Mouse (Mus musculus) kidney, adult 11 months (tissue): ENCODE measurements at regions not wholly inside any gene's neighbourhood (a gene's known extent, or its start where the extent isn't known, plus 50 kb on each side); places are given as distances from the start of the nearest gene placed in this dataset.
A peak's percentile ranks its signal among the peaks of the same experiment; 100 is the strongest.

ENCODE experiments used
- DNase-seq: peaks from one replicate; pipeline ENCODE4 v3.0.0; 2022

GRCm38 (mm10) chr17:47171801-47172200, 161.4 kb upstream of the Ubr2 start:
- DNase-seq, result no peak

DNA sequence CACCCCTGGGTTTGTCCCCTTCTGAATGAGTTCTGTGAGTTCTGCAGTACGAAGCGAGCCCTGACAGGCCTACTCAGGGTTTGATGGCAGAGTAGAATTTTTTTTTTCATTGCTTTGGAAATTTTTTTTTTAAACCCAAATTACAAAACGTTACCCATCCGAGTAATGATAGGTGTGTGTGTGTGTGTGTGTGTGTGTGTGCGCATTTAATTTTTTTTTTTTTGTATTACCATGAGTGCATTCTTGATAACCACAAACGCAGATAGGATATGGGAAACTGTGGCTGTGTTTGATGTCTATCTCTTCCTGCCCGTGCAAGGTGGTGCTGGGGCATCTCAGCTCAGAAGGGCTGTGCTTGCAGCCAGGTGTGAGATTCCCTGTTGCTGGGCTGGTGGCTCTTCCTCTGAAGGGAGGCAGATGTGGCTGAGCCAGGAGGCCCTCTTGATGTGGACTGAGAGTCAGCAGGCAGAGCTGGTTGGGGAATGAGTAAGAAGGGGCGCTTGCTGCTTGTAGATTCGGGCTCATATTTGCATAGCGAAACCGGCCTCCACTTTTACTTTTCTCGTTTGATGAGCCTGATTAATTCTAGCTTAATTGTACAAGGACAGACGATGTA, 160.7 kb upstream of the Ubr2 start:
- DNase-seq, result no peak

GRCm38 (mm10) chr17:47168105-47168504, 157.7 kb upstream of the Ubr2 start:
- no peak for DNase-seq

DNA sequence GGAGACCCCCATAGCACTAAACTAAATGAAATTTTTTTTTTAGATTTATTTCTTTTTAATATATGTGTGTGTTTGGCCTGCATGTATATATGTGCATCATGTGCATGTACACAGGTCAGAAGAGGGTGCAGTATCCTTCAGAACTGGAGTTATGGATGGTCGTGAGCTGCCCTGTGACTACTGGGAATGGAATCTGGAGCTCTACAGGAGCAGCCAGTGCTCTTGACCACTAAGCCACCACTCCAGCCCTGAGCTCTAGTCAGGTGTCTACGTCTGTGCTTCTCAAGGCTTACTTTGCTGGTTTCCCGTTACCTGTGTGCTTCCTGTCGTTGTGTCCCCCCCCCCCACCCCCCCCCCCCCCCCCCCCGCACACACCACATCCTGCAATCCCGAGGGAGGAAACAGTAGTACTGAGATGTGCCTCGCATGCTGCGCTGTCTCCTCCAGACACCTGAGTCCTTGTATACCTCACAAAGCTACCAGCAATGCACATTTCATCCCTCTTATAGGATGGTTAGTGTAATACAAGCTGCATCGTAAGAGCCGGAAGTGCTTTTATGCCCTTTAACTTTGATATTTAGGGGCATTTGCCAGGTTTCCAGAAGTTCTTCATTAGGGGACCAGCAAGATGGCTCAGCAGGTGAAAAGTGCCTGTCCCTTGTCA, 153.5 kb upstream of the Ubr2 start:
- no peak for DNase-seq

- no peak for DNase-seq
These were observed 152.1 kb upstream of the Ubr2 start for GRCm38 (mm10) chr17:47162459-47162858.

- no peak for DNase-seq
These were observed 145.9 kb upstream of the Ubr2 start for GRCm38 (mm10) chr17:47156237-47156636.

DNA sequence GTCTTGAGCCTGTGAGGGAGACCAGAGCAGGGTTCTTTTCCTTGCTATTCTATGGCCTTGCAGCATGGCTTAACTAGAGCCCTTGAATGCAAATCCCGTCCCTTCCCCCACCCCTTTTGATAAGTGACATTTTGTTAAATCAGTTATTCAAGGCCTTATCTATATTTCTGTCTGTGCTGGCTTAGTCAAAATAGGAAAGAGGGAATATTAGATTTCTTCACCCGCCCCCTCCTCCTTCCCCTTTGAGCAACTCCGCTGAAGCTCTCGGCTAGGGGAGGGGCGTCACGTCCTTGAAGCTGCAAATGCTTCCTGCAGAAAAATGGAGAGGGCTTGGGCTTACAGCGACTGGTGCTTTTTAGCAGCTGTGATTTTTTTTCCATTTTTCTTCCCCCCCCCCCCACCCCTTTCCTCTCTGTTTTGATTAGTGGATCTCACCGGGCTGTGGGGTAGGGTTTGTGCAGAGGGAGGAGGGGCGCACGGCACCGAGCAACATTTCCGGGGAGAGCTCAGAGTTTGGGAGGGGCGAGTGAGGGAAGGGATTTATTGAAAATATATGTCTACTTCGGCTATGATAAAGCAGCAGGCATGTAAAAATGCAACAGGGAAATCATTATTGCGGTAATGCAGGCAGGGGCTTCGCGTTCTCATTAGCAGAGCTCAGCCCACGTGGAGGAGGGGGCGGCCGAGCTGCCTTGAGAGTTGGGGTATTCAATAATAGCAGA, 141.4 kb upstream of the Ubr2 start:
- DNase-seq, result no peak

- DNase-seq, result no peak
These were observed 140.8 kb upstream of the Ubr2 start for GRCm38 (mm10) chr17:47151193-47151556.

- DNase-seq, result no peak
These were observed 140.3 kb upstream of the Ubr2 start for GRCm38 (mm10) chr17:47150636-47151035.

GRCm38 (mm10) chr17:47149662-47150061, 139.3 kb upstream of the Ubr2 start:
- no peak for DNase-seq

GRCm38 (mm10) chr17:47149158-47149557, 138.8 kb upstream of the Ubr2 start:
- no peak for DNase-seq

DNA sequence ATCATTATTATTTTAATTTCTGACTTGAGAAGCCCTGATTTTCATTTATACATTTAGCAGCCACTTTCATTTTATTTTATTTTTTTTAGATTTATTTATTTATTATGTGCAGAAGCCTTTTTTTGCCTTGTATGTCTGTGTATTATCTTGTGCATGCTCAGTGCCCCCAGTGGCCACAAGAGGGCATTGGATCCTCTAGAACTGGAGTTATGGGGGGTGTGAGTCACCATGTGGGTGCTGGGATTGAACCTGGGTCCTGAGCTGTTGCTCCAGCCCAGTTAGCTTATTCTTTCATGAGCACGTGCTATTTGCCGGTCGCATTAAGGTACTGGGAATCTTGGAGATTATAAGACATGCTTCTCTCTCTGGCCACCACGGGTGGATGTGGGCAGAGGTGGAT, 136.3 kb upstream of the Ubr2 start:
- DNase-seq, result no peak

GRCm38 (mm10) chr17:47145590-47145989, 135.2 kb upstream of the Ubr2 start:
- no peak for DNase-seq

GRCm38 (mm10) chr17:47144996-47145395, 134.6 kb upstream of the Ubr2 start:
- no peak for DNase-seq

- peak; percentile 17 for DNase-seq
These were observed 134.1 kb upstream of the Ubr2 start for GRCm38 (mm10) chr17:47144460-47144859.

DNA sequence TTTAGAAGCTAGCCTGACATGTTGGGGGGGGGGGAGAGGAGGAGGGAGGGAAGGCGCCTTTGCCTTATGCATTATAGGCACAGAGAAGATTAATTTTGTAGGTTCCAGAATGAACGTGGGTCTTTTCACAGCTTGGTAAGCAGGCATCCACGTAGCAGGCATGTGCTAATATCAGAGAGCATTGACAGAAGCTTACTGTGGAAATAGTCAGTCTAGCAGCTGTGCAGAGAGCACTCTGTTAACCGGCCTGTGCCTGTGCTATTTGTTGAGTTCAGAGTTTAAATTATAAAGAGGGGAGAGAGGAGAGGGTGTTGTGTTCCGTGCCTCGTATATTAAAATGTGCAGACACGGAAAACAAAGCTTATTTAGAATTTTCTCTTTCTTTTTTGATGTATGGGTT, 133.5 kb upstream of the Ubr2 start:
- DNase-seq, result no peak

- no peak for DNase-seq
These were observed 132.5 kb upstream of the Ubr2 start for GRCm38 (mm10) chr17:47142885-47143284.

DNA sequence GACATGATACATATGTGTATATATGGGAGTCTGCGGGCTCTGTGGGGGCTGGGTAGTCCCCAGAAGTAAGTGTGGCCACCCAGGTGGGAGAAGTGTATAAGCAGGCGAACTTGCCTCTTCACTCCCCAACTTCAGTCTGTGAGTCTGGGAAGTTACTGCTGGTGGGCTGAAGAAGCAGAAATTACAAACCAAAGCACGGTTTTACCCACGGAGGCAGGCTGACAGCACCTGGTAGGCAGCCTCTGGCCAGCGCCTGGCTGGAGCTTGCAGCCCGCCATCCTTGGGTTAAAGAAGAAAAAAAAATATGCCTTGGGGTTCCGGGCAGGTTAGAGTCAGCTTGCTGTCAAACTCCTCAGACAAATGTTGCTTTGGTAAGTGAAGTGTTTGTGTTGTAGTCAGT, 131.9 kb upstream of the Ubr2 start:
- peak; percentile 9 for DNase-seq

DNA sequence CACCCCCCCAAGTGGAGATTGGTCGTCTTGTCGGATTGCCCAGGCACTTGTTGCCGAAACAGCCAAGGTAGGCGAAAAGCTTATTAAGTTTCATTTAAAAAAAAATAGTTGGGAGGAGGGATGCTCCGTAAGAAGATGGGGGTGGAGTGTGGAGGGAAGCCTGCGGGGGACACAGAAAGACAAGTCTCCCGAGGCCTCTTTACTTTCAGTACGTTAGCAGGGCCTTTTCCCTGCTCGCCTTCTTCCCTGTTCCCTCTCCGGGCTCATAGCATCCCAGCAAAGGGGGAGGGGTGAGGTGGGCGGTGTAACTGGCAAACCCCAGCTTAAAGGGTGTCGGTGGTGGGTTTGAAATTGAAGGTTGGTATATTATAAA, 131.5 kb upstream of the Ubr2 start:
- peak; percentile 14 for DNase-seq

- peak; percentile 53 for DNase-seq
These were observed 130.8 kb upstream of the Ubr2 start for GRCm38 (mm10) chr17:47140969-47141842.

DNA sequence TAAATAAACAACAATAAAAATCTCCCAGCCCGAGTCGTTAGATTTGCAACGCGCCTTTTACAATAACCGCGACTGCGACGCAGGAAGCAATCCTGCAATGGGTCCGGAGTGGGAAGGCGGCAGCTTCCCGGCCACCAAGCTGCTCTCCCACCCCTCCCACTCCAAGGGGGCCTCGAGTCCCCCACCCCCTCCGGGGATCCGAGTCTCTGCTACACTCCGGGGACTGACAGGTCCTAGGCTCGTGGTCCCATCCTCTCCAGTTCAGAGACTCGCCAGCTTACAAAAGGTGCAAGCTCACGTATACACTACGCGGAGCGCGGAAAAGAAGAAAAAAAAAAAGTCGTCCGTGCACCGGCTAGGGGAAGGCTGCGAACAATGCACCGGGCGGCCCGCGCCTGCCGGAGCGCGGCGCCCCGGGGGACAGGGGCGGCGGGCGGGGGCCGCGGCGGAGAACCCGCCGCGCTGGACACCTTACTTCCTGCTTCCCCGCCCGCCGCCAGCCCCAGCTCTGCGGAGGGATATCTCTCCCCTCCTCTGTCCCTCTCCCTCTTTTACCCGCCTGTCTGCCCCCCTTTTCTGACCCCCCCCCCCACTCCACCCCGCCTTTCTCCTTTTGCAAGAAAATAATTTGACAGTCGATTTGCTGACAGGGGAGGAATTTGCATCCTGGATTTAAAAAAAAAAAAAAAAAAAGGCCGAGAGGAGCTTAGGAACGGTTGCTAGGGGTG, 130.0 kb upstream of the Ubr2 start:
- DNase-seq, result no peak

GRCm38 (mm10) chr17:47139730-47140231, 129.4 kb upstream of the Ubr2 start:
- peak; percentile 89 for DNase-seq
